Mouse (Mus musculus) kidney, embryonic 16.5 days (tissue): ENCODE measurements around the gene Aldh6a1. TPM values are rescaled to one million over a fixed set of nuclear protein-coding genes. Genes with fewer than 3 reads are reported as not detected.
A peak's percentile ranks its signal among the peaks of the same experiment; 100 is the strongest.

Experiments used
- ATAC-seq: fragments of 200-750 bp; cut with Nextera tagmentation; 2 replicates; pipeline ENCODE4 v1.8.0; 2017; ENCODE audit warnings: moderate TSS enrichment; ENCODE audit not compliant: low FRiP score, low TSS enrichment
- H3K27ac ChIP-seq: fragments of 300-500 bp; sonication (generic); 2 replicates; pipeline ENCODE4 v1.5.1; 2014; ENCODE audit warnings: low read length
- H3K27me3 ChIP-seq: fragments of 300-500 bp; sonication (generic); 2 replicates; pipeline ENCODE4 v1.6.1; 2014; ENCODE audit warnings: low read length, control low read depth, mixed read lengths; ENCODE audit not compliant: insufficient read depth
- H3K36me3 ChIP-seq: fragments of 300-500 bp; sonication (generic); 2 replicates; pipeline ENCODE4 v1.6.1; 2014; ENCODE audit warnings: low read length, control low read depth, mixed read lengths; ENCODE audit not compliant: insufficient read depth
- H3K4me1 ChIP-seq: fragments of 300-500 bp; sonication (generic); 2 replicates; pipeline ENCODE4 v1.6.1; 2014; ENCODE audit warnings: low read length, control low read depth, mixed read lengths; ENCODE audit not compliant: insufficient read depth
- H3K4me2 ChIP-seq: fragments of 300-500 bp; sonication (generic); replicated peaks from 2 replicates; pipeline ENCODE4 v1.6.1; 2014; ENCODE audit warnings: low read depth, low read length
- H3K4me3 ChIP-seq: fragments of 300-500 bp; sonication (generic); 2 replicates; pipeline ENCODE4 v1.5.1; 2014; ENCODE audit warnings: mild to moderate bottlenecking, low read length
- H3K9ac ChIP-seq: fragments of 300-500 bp; sonication (generic); replicated peaks from 2 replicates; pipeline ENCODE4 v1.6.1; 2014; ENCODE audit warnings: low read length
- H3K9me3 ChIP-seq: fragments of 300-500 bp; sonication (generic); 2 replicates; pipeline ENCODE4 v1.6.1; 2016; ENCODE audit warnings: low read length, control low read depth
- WGBS: fragments of 180-500 bp; shearing (Covaris S2); extraction: QIAGEN DNeasy Blood & Tissue Kit; methylation state at CpG from one replicate; pipeline ENCODE4 v1.1.7; 2014; 5-methylcytosine and 5-hydroxymethylcytosine counted together
- polyA plus RNA-seq: library from polyadenylated mRNA; unstranded; fragments of >200 nt; fragmentation: Nextera tagmentation; extraction: Ambion mirVana; gene quantifications from 2 replicates; pipeline ENCODE4 v1.2.1, GENCODE M21; 2015

Gene Aldh6a1
- polyA plus RNA-seq, 1 experiment from 2014 or later = 93.4 TPM

GRCm38 (mm10) chr12:84400068-84400467 is 50.7 kb downstream of the Aldh6a1 start:
- H3K4me2 ChIP-seq = no peak overlapping the region
- H3K27ac ChIP-seq = peak overlapping the region; percentile 65
- H3K4me1 ChIP-seq = peaks cover 4% of the 10 kb centered on the region; the same call in 1 of the 2 replicates
- no peak overlapping the region for H3K9ac ChIP-seq
- no peaks in the 10 kb centered on the region for H3K27me3 ChIP-seq
- whole genome bisulfite sequencing = 83% methylated on average over 3 of the region's 3 CpGs
- ATAC-seq = no peak
- no peaks in the 10 kb centered on the region for H3K9me3 ChIP-seq
- no peak overlapping the region for H3K4me3 ChIP-seq
- no peaks in the 10 kb centered on the region for H3K36me3 ChIP-seq

GRCm38 (mm10) chr12:84399663-84400062 is 51.1 kb downstream of the Aldh6a1 start:
- WGBS = 57% methylated on average over 9 of the region's 9 CpGs
- H3K36me3 ChIP-seq = no peaks in the 10 kb centered on the region
- no peak overlapping the region for H3K9ac ChIP-seq
- peaks cover 4% of the 10 kb centered on the region; the same call in 1 of the 2 replicates for H3K4me1 ChIP-seq
- H3K4me3 ChIP-seq = no peak overlapping the region
- H3K9me3 ChIP-seq = no peaks in the 10 kb centered on the region
- no peaks in the 10 kb centered on the region for H3K27me3 ChIP-seq
- no peak for ATAC-seq
- H3K27ac ChIP-seq = peak overlapping the region; percentile 65
- no peak overlapping the region for H3K4me2 ChIP-seq

DNA sequence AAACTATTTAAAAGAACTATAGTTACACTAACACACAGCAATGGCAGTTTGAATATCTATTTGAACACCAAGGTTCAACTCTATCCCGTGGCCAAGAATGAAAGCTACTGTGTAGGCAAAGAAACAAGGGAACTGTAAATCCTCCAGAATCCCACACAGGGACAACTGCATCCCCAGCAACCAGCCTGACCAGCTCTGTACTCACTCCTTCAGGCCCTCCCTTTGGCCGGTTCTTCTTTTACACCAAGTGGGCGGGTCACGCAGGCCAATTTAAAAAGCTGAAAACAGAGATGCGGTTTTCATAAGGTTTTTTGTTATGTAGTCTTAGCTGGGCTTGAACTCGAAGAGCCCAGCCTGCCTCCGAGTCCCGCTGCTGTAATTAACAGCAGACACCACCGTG is 51.7 kb downstream of the Aldh6a1 start:
- Histone ChIP-seq H3K4me3 (no peak overlapping the region), H3K27ac (peak overlapping the region; percentile 65), H3K4me1 (peaks cover 4% of the 10 kb centered on the region; the same call in 1 of the 2 replicates), H3K36me3 (no peaks in the 10 kb centered on the region), H3K4me2 (0 out of 2 replicates have a peak overlapping the region, but pooled peaks have one; percentile 10), H3K9me3 (no peaks in the 10 kb centered on the region), H3K9ac (no peak overlapping the region), H3K27me3 (no peaks in the 10 kb centered on the region)
- 76% methylated on average over 9 of the region's 9 CpGs for whole genome bisulfite sequencing
- ATAC-seq = no peak

DNA sequence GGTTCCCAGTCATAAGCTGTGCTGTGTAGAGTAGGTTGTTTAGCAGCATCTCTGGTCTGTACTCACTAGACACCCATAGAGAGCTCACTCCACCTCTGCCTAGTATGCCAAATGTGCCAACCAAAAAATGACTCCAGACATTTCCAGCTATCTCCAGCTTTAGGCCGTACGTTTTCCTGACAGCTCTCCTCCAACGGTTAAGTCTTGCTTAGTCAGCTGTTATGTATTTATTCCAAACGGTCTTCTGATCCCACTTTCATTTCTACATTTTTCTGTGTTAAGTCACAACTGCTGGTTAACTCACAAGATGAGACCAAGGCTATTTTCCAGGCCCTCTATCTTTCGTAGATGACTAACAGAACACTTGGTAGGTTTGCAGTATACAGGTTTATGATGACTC is 52.2 kb downstream of the Aldh6a1 start:
- H3K36me3 ChIP-seq = no peaks in the 10 kb centered on the region
- peaks cover 4% of the 10 kb centered on the region; the same call in 1 of the 2 replicates for H3K4me1 ChIP-seq
- ATAC-seq = no peak
- no peaks in the 10 kb centered on the region for H3K9me3 ChIP-seq
- no peak overlapping the region for H3K4me2 ChIP-seq
- H3K4me3 ChIP-seq = no peak overlapping the region
- no peak overlapping the region for H3K27ac ChIP-seq
- no peaks in the 10 kb centered on the region for H3K27me3 ChIP-seq
- WGBS = 73% methylated on average over 5 of the region's 5 CpGs
- no peak overlapping the region for H3K9ac ChIP-seq

- ATAC-seq = no peak
- H3K4me2 ChIP-seq = no peak overlapping the region
- no peak overlapping the region for H3K27ac ChIP-seq
- H3K4me1 ChIP-seq = peaks cover 4% of the 10 kb centered on the region; the same call in 1 of the 2 replicates
- H3K9ac ChIP-seq = no peak overlapping the region
- H3K36me3 ChIP-seq = 0 out of 2 replicates have a peak, but pooled peaks cover 3% of the 10 kb centered on the region
- H3K4me3 ChIP-seq = no peak overlapping the region
- no peaks in the 10 kb centered on the region for H3K9me3 ChIP-seq
- no peaks in the 10 kb centered on the region for H3K27me3 ChIP-seq
Measured at GRCm38 (mm10) chr12:84397685-84398084, 53.1 kb downstream of the Aldh6a1 start.

GRCm38 (mm10) chr12:84396947-84397679 is 53.7 kb downstream of the Aldh6a1 start:
- Histone ChIP-seq H3K9me3 (no peaks in the 10 kb centered on the region), H3K4me3 (no peak overlapping the region), H3K36me3 (0 out of 2 replicates have a peak, but pooled peaks cover 3% of the 10 kb centered on the region), H3K4me2 (no peak overlapping the region), H3K27me3 (no peaks in the 10 kb centered on the region), H3K4me1 (peaks cover 4% of the 10 kb centered on the region; the same call in 1 of the 2 replicates), H3K9ac (no peak overlapping the region), H3K27ac (no peak overlapping the region; the same call in 1 of the 2 replicates)
- no peak; the same call in 1 of the 2 replicates for ATAC-seq
- WGBS = 73% methylated on average over 14 of the region's 14 CpGs

DNA sequence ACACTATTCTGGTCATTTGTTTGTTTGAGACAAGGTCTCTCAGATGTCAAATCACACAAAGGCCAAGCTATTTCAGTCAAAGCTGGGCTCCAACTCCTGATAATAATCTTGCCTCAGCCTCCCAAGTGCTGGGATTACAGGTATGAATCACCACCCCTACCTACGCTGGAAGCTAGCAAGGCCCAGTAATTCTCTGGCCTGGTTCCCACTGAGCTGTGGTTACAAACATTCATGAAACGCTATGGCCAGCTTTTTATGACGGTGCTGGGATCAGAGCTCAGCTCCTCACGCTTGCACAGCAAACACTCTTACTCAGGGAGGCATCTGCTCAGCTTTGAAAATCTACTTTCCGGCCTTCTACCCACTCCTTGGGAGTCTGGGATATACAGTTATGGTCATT is 57.0 kb downstream of the Aldh6a1 start:
- no peak for ATAC-seq
- H3K36me3 ChIP-seq = 0 out of 2 replicates have a peak, but pooled peaks cover 3% of the 10 kb centered on the region

DNA sequence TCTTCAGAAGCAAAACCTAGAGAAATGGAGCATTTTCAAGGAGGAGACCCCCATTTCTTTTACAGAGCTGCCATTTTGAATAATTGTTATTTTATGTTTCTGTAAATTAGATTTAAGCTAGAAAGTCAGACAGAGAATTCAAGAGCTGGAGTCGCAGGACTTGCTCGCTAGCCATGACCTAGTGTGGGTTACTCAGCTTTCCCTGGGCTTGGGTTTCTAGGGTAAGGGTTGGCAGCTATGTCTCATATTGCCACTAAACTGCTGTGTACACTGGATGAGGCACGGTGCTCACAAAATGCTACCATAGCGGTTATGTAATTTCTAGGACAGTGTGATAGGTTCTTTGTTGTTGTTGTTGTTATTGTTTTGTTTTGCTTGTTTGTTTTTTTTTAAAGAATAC is 58.1 kb downstream of the Aldh6a1 start:
- Histone ChIP-seq H3K4me1 (no peaks in the 10 kb centered on the region), H3K27me3 (no peaks in the 10 kb centered on the region), H3K4me3 (no peak overlapping the region), H3K9me3 (no peaks in the 10 kb centered on the region), H3K9ac (no peak overlapping the region), H3K27ac (no peak overlapping the region), H3K36me3 (0 out of 2 replicates have a peak, but pooled peaks cover 3% of the 10 kb centered on the region), H3K4me2 (no peak overlapping the region)
- WGBS = 93% methylated on average over 4 of the region's 4 CpGs
- ATAC-seq = no peak

More for the DNA sequence above, 57.0 kb downstream of the Aldh6a1 start:
- Histone ChIP-seq H3K4me3 (no peak overlapping the region), H3K27ac (no peak overlapping the region), H3K27me3 (no peaks in the 10 kb centered on the region), H3K4me2 (no peak overlapping the region), H3K4me1 (no peaks in the 10 kb centered on the region), H3K9me3 (no peaks in the 10 kb centered on the region), H3K9ac (no peak overlapping the region)
- WGBS = 89% methylated on average over 5 of the region's 5 CpGs

DNA sequence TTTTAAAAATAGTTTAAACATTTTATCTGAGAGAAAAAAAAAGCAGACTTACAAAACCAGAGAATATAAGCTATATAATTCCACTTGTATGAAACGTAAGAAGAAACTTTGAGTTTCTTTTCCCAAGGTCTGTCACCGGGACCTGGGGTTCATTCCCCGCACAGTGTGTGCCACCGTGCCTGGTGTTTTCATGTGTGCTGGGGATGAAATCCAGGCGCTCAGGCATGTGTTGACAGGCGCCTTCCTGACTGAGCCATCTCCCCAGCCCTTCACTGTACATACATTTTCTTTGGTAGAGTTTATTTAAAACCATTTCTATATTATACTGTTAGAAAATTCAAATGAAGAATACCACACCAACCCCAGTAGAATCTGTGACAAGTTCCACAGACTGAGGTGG is 60.5 kb downstream of the Aldh6a1 start:
- Histone ChIP-seq H3K9ac (no peak overlapping the region), H3K4me2 (no peak overlapping the region), H3K4me1 (no peaks in the 10 kb centered on the region), H3K9me3 (no peaks in the 10 kb centered on the region), H3K4me3 (no peak overlapping the region), H3K27me3 (no peaks in the 10 kb centered on the region), H3K36me3 (0 out of 2 replicates have a peak, but pooled peaks cover 3% of the 10 kb centered on the region), H3K27ac (no peak overlapping the region)
- WGBS = 80% methylated on average over 6 of the region's 6 CpGs
- ATAC-seq = no peak

- Histone ChIP-seq H3K27me3 (no peaks in the 10 kb centered on the region), H3K9me3 (no peaks in the 10 kb centered on the region), H3K4me3 (no peak overlapping the region), H3K4me2 (no peak overlapping the region), H3K27ac (no peak overlapping the region), H3K36me3 (0 out of 2 replicates have a peak, but pooled peaks cover 3% of the 10 kb centered on the region), H3K4me1 (no peaks in the 10 kb centered on the region), H3K9ac (no peak overlapping the region)
- WGBS = 67% methylated on average over 14 of the region's 14 CpGs
- no peak for ATAC-seq
Measured at GRCm38 (mm10) chr12:84388774-84389400, 61.9 kb downstream of the Aldh6a1 start.
